Mouse (Mus musculus) thymus, adult 2 months (tissue): Measurements from ENCODE around the gene Tmem125.

ENCODE experiments used
- CTCF ChIP-seq: fragments of 200-500 bp; IDR thresholded peaks from 2 replicates; pipeline ENCODE4 v1.5.1; 2012; ENCODE audit warnings: mild to moderate bottlenecking, control low read depth, low read length, moderate library complexity, borderline replicate concordance; ENCODE audit not compliant: control insufficient read depth, poor library complexity, insufficient read depth; ENCODE audit errors: extremely low read depth
- POLR2A ChIP-seq: fragments of 200-500 bp; IDR thresholded peaks from 2 replicates; pipeline ENCODE4 v1.6.1; 2012; ENCODE audit warnings: mild to moderate bottlenecking, low read length, control low read depth, moderate library complexity; ENCODE audit not compliant: control insufficient read depth, poor library complexity, insufficient read depth; ENCODE audit errors: extremely low read depth

GRCm38 (mm10) chr4:118543158-118543530, 700 bp downstream of the Tmem125 start:
- no peak for TF ChIP-seq POLR2A
- no peak for TF ChIP-seq CTCF
